Mouse (Mus musculus): Measurements from ENCODE around the gene Ccrl2.

Ccrl2 gene

DNA sequence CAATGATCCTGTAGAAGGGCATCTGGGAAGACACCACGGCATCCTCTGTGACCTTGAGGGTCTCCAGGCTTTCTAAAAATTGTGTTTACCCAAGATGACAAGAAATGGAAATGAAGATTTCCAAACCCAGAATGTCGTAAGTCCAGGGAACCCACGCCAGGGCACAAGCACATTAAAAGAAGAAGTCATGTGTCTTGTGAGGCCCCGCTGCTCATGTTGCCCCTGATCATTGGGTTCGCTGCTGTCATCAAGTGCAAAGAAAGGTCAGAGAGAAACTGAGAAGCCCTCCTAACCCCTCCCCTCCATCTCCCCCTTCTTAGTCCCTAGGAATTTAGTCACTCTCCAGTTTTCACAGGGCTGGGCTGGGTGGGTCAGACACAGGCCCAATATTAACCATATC lies 5.5 kb upstream of the Ccrl2 start:
- DNase-seq (ENCODE audit: low read depth, low spot score), result no peak

DNA sequence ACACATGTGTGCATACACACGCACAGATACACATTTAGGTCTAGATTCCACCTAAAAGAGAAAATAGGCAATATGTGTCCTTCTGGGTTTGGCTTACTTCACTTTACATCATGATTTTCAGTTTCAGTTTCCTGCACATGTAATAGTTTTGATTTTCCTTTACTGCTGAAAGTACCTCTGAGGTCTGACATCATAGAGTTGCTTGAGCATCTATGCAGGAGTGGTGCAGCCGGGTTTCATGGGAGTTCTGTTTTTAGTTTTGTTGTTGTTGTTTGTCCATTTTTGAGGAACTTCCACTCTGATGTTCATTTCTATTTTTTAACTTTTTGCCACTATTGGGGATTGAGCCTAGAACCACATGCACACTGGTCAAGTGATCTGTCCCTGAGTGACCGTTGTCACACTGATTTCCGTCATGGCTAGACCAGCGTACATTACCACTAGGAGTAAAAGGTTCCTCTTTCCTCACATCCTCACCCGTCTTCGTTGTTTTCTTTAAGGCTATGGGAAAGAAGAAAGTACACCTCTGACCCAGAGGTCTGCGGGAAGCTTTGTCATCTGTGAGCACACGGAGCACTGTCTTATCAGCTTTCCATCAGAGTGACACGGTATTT lies 1.7 kb upstream of the Ccrl2 start:
- DNase-seq (ENCODE audit: low read depth, low spot score), result no peak

GRCm38 (mm10) chr9:111057544-111058370 lies 438 bp upstream of the Ccrl2 start:
- DNase-seq (ENCODE audit: low read depth, low spot score), result no peak

GRCm38 (mm10) chr9:111056519-111056797 lies 861 bp downstream of the Ccrl2 start:
- DNase-seq (ENCODE audit: low read depth, low spot score), result no peak

DNA sequence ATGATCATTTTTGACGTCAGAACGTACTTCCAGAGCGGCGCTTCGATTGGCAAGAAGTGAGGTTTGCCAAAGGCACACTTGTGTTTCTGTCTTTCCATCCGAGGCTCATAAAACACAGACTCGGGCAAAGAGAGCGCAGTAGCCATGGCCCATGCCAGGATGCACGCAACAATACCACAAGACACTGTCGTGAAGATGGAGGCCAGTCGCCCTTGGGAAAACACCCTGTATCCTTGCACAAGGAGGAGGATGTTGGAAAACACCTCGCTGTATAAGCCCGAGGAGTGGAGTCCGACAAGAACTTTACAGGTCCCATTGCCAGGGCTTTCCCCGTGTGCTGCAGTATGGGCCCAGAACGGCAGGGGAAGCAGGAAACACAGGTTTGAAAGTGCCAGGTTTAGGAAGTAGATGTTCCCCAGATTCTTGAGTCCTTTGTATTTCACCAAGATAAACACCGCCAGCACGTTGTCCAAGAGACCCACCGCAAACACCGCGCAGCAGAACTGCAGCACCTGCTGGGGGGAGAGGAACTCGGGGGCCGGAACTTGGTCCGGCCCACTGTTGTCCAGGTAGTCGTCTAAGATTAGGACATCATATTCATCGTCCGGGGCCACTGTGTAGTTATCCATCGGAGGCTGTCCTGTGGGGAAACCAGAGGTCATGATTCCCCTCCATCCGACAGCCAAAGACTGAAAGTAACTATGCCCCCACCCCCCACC lies 1.4 kb downstream of the Ccrl2 start:
- no peak for DNase-seq (ENCODE audit: low read depth, low spot score)

- DNase-seq (ENCODE audit: low read depth, low spot score), result no peak
These were observed 2.4 kb downstream of the Ccrl2 start for GRCm38 (mm10) chr9:111054923-111055322.

DNA sequence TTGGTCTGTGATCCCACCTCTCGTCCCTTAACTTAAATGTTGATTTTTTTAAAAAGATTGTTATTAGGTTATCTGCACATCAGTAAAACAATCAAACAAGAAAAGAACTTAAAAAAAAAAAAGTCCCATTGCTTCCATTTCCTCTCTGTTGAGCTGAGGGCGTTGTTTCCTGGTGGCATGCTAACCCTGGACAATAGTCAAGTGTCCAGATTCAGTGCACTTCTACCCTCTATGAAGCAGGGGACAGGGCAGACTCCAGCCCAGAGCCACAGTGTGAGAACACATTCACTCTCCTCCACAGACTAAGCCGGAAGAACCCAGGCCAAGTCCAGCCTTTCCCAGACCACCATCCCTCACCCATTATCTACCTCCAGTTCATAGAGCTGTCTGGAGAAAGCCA lies 8.9 kb downstream of the Ccrl2 start:
- DNase-seq (ENCODE audit: low read depth, low spot score), result no peak

GRCm38 (mm10) chr9:111047266-111047665 lies 10.1 kb downstream of the Ccrl2 start:
- DNase-seq (ENCODE audit: low read depth, low spot score), result no peak

DNA sequence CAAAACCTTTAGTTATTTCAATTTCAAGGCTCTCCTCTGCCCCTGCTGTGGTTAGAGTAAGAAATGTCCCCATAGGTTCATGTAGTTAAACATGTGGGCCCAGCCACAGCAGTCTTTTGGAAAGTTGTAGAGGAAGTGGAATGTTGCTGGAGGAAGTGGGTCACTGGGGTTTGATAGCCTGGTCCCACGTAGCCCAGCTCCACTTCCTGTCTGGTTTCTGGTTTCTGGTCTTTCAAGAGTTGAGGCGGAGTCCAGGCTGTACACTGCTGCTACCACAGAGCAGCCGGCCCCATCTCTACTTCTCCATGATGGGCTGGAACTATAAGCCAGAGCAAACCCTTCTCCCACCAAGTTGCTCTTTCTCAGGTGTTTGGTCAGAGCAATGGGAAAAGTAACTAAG lies 11.1 kb downstream of the Ccrl2 start:
- DNase-seq (ENCODE audit: low read depth, low spot score), result no peak

DNA sequence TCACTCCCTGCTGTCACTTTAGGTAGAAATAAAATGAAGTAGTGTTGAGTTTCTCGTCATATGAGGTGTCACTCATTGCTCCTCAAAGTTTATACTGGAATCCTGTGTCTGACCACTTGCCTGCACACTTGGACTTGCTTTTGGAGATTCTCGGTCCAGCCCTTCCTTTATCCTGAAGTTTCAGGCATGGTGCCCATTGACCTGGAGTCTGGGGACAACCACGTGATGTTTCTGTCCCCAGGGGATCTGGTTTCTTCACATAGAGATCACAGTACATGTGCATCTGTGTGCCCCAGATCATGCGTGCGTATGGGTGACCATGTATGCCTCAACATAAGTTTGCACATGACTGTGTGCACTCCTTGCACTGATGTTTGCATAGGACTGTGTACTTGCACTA lies 15.1 kb downstream of the Ccrl2 start:
- no peak for DNase-seq (ENCODE audit: low read depth, low spot score)

DNA sequence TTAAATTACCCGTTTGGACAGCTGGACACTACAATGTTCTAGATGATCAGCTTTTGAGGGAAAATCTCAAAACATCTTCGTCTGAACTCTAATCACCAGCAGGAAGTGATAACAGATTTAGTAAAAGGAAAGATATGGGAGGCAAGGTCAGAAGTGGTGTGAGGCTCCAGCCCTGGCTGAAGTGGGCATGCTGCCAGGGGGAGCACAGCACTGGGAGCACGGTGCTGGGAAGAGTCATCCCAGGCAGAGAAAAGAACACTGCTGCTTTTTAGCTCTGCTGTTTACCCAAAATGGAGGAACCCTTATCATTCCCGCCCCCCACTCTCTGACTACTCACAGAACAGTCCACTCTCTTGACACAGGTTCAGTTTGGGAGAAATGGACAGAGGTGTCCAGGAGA lies 17.4 kb downstream of the Ccrl2 start:
- DNase-seq (ENCODE audit: low read depth, low spot score), result no peak

DNA sequence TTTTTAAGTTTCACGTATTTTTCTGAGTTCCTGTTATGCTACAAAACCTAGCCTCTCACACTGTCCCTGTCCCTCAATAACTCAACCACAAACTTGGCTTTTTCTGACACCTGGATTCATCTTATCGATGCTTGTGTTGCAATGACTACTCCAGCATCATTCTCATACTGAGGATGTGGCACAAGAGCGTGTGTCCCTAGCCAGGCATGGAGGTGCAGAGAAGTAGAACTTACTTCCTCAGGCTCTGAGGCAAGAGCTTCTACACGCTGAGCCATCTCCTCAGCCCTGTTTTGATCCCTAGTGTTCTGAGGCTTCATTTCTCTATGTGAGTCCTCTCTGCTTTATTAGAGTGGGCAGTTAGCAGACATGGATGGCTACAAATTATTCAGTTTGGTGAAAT lies 23.6 kb downstream of the Ccrl2 start:
- no peak for DNase-seq (ENCODE audit: low read depth, low spot score)

- no peak for DNase-seq (ENCODE audit: low read depth, low spot score)
These were observed 30.5 kb downstream of the Ccrl2 start for GRCm38 (mm10) chr9:111026791-111027190.

GRCm38 (mm10) chr9:111019022-111019421 lies 38.3 kb downstream of the Ccrl2 start, which contains the start of gene Ltf:
Gene Ltf, plus strand, starts transcription at chr9:111019271.
- no peak for DNase-seq (ENCODE audit: low read depth, low spot score)

DNA sequence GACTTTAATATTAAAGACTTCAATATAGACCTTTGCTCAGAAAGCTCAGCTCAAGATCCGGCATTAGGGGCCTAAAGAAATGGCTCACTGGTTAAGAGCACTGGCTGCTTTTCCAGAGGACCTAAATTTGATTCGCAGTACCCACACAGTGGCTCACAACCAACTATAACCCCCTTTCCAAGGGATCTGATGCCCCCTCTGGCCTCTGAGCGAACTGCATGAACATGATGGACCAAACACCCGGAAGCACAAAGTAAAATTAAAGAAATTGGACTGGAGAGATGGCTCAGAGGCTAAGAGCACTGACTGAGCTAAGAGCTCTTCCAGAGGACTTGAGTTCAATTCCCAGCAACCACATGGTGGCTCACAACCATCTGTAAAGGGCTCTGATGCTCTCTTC lies 41.7 kb downstream of the Ccrl2 start:
- peak; percentile 26 for DNase-seq (ENCODE audit: low read depth, low spot score)

DNA sequence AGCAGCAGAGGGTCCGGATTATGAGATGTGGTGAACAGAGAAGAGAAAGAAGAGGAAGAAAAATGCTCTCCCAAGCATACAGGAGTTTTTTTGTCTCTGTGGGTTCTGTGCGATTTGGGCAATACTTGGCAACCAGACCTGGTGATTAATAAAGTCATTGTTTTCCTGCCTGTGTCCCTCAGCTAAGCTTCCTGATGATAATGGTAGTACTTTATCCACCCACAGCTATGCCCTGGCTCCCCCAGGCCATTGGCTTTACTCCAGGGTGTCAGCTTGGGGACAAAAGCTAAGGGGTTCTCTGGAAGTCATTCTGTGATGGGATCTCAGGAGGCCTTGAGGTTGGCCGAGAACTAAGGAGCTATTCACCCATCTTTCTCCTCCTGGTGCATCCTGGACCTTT lies 45.3 kb downstream of the Ccrl2 start:
- DNase-seq (ENCODE audit: low read depth, low spot score), result no peak

DNA sequence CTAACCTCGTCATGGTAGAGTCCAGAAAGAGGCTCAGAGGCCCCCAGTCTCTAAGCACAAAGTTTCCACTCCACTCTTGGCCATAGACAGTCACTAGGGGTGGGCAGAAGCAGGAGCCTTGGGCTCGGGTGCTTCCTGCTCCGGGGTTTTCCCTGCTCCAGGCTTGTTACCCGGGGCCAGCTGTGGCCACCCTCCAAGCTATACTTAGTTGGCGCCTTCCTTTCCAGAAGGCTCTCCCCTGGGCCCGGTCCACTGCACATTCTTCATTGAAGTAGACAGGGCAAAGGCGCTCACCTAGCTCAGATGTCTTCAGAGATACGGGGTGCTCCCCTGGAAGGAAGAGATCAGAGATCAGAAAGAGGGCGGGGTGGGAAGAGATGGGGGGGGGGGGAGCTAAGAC lies 45.8 kb downstream of the Ccrl2 start:
- no peak for DNase-seq (ENCODE audit: low read depth, low spot score)

- no peak for DNase-seq (ENCODE audit: low read depth, low spot score)
These were observed 47.6 kb downstream of the Ccrl2 start for GRCm38 (mm10) chr9:111009763-111010162.

DNA sequence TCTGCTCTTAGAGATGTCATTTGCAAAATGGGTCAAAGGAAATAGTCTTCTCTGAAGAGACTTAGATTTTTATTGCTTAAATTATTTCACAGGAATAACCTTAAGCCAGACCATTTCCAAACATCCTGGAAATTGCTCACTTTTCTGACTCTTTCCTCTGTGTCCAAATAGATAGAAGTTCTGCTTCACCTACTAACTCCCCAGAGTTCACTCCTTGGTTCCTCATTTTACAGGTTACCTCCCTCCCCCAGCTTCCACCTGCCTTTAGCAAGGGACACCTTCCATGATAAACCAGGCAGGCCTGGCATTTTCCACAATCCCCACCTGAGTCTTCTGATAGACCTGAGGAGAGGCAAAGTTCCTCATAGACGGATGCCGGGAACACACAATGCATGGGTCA lies 50.8 kb downstream of the Ccrl2 start:
- DNase-seq (ENCODE audit: low read depth, low spot score), result no peak

Measured in WW6 (cell line).